Mouse (Mus musculus) lung, adult 2 months (tissue): ENCODE data around the gene Medag.

Experiments used
- CTCF ChIP-seq: fragments of 200-500 bp; IDR thresholded peaks from 2 replicates; pipeline ENCODE4 v1.5.1; 2011; ENCODE audit warnings: mild to moderate bottlenecking, low read length, control low read depth; ENCODE audit not compliant: insufficient read depth
- POLR2A ChIP-seq: fragments of 200-500 bp; IDR thresholded peaks from 2 replicates; pipeline ENCODE4 v1.6.1; 2011; ENCODE audit warnings: low read depth, mild to moderate bottlenecking, control low read depth, low read length, borderline replicate concordance; ENCODE audit errors: extremely low read depth

DNA sequence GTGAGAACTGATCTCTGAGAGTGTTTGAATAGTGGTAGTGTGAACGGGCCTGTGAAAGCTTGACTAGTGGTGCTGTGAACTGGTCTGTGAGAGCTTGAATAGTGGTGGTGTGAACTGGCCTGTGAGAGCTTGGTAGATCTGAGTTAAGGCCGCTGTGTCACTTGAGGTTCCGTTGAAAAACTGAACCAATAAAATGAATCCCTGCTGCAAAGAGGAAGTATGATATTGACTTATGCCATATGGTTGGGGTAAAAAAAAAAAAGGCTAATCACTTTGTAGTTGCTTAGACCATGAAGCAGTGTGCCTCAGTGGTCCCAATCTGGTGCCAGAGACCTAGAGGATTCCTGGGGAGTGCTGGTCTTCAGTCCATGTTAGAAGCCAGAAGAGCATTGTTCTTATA, 2.0 kb upstream of the Medag start:
- no peak for TF ChIP-seq POLR2A
- TF ChIP-seq CTCF, result no peak
